Mouse (Mus musculus) liver, embryonic 16.5 days (tissue): Measurements from ENCODE around the gene Bub3. TPM values are rescaled to one million over a fixed set of nuclear protein-coding genes. Genes with fewer than 3 reads are reported as not detected.

Experiments used
- ATAC-seq: fragments of 200-750 bp; cut with Nextera tagmentation; 2 replicates; pipeline ENCODE4 v1.8.0; 2017; ENCODE audit warnings: low read depth, mild to moderate bottlenecking, moderate number of reproducible peaks, moderate library complexity
- H3K27ac ChIP-seq: fragments of 300-500 bp; sonication (generic); 2 replicates; pipeline ENCODE4 v1.5.1; 2014; ENCODE audit warnings: mild to moderate bottlenecking, low read length
- H3K27me3 ChIP-seq: fragments of 300-500 bp; sonication (generic); 2 replicates; pipeline ENCODE4 v1.6.1; 2014; ENCODE audit warnings: low read depth, low read length, mixed read lengths; ENCODE audit not compliant: control insufficient read depth, insufficient read depth
- H3K36me3 ChIP-seq: fragments of 300-500 bp; sonication (generic); 2 replicates; pipeline ENCODE4 v1.6.1; 2014; ENCODE audit warnings: mild to moderate bottlenecking; ENCODE audit not compliant: control insufficient read depth, insufficient read depth
- H3K4me1 ChIP-seq: fragments of 300-500 bp; sonication (generic); 2 replicates; pipeline ENCODE4 v1.6.1; 2014; ENCODE audit warnings: low read depth, low read length, mixed read lengths; ENCODE audit not compliant: control insufficient read depth
- H3K4me2 ChIP-seq: fragments of 300-500 bp; sonication (generic); 2 replicates; pipeline ENCODE4 v1.6.1; 2014; ENCODE audit warnings: low read depth, low read length, mixed read lengths
- H3K4me3 ChIP-seq: fragments of 300-500 bp; sonication (generic); 2 replicates; pipeline ENCODE4 v1.5.1; 2014; ENCODE audit warnings: low read depth, mild to moderate bottlenecking, low read length
- H3K9ac ChIP-seq: fragments of 300-500 bp; sonication (generic); 2 replicates; pipeline ENCODE4 v1.6.1; 2014; ENCODE audit warnings: low read depth, low read length
- H3K9me3 ChIP-seq: fragments of 300-500 bp; sonication (generic); replicated peaks from 2 replicates; pipeline ENCODE4 v1.6.1; 2016; ENCODE audit warnings: low read length; ENCODE audit not compliant: control insufficient read depth
- WGBS: fragments of 180-500 bp; shearing (Covaris S2); extraction: QIAGEN DNeasy Blood & Tissue Kit; methylation state at CpG from one replicate; pipeline ENCODE4 v1.1.7; 2014; ENCODE audit not compliant: insufficient replicate concordance; 5-methylcytosine and 5-hydroxymethylcytosine counted together
- polyA plus RNA-seq: library from polyadenylated mRNA; unstranded; fragments of >200 nt; fragmentation: Nextera tagmentation; extraction: Ambion mirVana; gene quantifications from 2 replicates; pipeline ENCODE4 v1.2.1, GENCODE M21; 2015

Bub3 gene
- polyA plus RNA-seq, 1 experiment from 2014 or later, result 92.4 TPM

DNA sequence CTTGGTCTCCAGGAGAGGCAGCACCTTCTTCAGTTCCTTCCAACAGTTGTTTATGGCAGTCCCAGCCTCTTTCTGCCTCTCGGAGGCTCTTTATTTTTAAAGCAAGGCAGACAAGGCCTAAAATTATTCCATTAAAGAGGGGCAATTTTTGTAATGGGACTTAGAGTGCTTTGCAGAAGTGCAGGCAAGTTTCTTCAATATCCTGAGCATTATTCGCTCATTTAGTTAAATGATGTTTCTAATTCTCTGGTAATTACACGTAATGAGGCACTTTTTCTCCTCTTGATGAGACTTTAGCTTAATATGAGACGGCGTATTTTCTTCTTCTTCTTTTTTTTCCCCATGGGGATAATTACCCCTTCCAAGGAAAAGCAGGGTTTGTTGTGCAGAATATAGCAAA, 25.5 kb downstream of the Bub3 start:
- Histone ChIP-seq H3K4me2 (no peak overlapping the region), H3K27ac (no peak overlapping the region), H3K36me3 (no peaks in the 10 kb centered on the region), H3K9me3 (no peaks in the 10 kb centered on the region), H3K9ac (no peak overlapping the region), H3K27me3 (no peaks in the 10 kb centered on the region), H3K4me3 (no peak overlapping the region), H3K4me1 (no peaks in the 10 kb centered on the region)
- 75% methylated on average over 5 of the region's 5 CpGs for WGBS
- ATAC-seq, result no peak

DNA sequence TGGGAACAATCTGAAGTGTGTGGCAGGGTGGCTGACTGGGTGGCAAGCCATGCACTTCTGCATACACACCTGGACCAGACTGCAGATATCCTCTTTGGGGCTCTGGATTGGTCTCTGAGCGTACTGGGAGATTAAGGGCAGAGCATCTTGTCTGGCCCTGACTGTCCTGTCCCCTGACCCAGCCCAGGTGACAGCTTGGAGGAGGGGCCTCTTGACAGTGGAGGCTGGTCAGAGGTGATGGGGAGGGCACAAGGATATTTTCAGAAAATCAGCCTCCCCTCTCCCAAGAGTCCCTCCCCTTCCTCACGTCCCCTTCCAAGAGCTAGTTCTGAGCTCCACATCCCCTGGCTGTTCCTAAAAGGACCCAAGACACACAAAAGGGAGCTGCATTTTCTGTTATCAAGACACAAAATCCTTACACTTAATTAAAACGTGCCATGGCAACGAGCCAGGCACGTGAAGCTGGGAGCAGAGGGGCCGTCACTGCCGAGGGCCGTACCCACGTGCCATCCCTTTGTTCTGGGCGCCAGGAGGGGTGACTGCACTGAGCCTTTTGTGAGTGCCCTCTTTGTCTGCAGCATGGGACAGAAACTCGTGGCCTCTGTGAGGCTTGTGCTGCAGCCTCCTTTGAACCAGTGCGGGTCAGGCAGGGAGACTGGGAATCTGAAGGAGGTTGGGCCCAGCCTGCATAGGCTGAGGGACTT, 37.9 kb downstream of the Bub3 start:
- no peaks in the 10 kb centered on the region for H3K9me3 ChIP-seq
- WGBS, result 20% methylated on average over 12 of the region's 12 CpGs
- H3K4me3 ChIP-seq, result no peak overlapping the region
- no peaks in the 10 kb centered on the region for H3K27me3 ChIP-seq
- H3K27ac ChIP-seq, result no peak overlapping the region
- H3K4me1 ChIP-seq, result no peaks in the 10 kb centered on the region
- ATAC-seq, result no peak
- H3K4me2 ChIP-seq, result no peak overlapping the region
- H3K9ac ChIP-seq, result no peak overlapping the region
- no peaks in the 10 kb centered on the region for H3K36me3 ChIP-seq

DNA sequence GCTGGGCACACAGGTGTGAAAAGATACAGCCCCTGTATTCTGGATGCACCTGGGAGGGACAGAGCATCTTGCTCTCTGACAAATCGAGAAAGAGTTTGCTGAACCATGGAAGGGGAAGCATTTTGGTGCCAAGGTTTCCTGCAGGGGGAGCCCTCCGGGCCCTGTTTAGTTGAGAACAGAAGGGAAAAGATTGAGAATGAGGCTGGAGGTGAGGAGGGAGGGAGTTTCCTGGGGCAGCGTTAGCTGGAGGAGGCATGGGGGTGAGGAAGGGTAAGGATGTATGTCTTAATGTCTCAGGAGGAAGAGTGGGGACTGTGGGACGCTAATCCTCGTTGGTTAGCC, 38.4 kb downstream of the Bub3 start:
- Histone ChIP-seq H3K4me2 (no peak overlapping the region), H3K4me3 (no peak overlapping the region), H3K9me3 (no peaks in the 10 kb centered on the region), H3K27me3 (no peaks in the 10 kb centered on the region), H3K36me3 (no peaks in the 10 kb centered on the region), H3K9ac (no peak overlapping the region), H3K27ac (no peak overlapping the region), H3K4me1 (no peaks in the 10 kb centered on the region)
- ATAC-seq, result no peak
- 10% methylated on average over 5 of the region's 5 CpGs for WGBS

DNA sequence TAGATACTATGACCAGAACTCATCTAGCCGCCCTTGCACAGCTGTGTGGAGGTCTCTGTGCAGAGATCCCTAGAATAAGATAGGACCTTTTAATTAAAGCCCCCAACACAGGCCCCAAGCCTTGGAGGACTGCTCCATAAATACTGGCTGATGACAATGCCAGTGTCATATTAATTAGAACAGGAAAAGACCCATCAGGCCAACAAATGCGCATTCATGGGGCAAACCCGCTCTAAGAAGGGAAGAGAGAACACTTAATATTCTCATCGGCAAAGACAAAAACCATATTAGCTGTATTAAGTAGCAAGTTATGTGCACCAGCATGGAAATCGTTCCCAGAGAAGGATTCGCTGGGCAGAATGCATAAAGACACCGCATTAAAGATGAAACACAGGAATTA, 42.1 kb downstream of the Bub3 start:
- Histone ChIP-seq H3K4me3 (no peak overlapping the region), H3K27me3 (no peaks in the 10 kb centered on the region), H3K4me2 (no peak overlapping the region), H3K27ac (no peak overlapping the region), H3K9ac (no peak overlapping the region), H3K9me3 (no peaks in the 10 kb centered on the region), H3K36me3 (no peaks in the 10 kb centered on the region), H3K4me1 (no peaks in the 10 kb centered on the region)
- ATAC-seq, result no peak
- WGBS, result 69% methylated on average over 7 of the region's 7 CpGs

DNA sequence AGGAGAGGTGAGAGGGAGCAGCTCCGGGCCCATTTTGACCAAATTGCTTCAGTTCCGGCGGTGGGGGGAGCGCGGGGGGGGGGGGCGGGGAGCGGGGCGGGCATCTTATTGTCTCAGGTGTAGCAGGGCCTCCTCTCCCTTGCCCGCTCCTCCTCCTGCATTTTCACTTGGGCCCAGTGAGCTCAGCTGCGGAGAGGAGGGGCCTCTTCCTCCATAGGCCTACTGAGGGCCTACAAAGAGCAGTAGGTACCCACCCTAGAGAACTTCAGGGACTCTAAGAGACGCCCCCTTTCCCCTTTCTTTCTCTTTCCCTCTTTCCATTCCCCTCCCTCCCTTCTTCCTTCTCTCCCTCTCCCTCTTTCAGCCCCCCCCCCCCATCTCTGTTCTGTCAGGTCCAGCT, 43.2 kb downstream of the Bub3 start:
- no peaks in the 10 kb centered on the region for H3K27me3 ChIP-seq
- no peak overlapping the region for H3K9ac ChIP-seq
- H3K36me3 ChIP-seq, result no peaks in the 10 kb centered on the region
- 40% methylated on average over 4 of the region's 11 CpGs for WGBS
- H3K27ac ChIP-seq, result no peak overlapping the region
- no peak overlapping the region for H3K4me3 ChIP-seq
- ATAC-seq, result no peak
- H3K4me1 ChIP-seq, result no peaks in the 10 kb centered on the region
- no peak overlapping the region for H3K4me2 ChIP-seq
- no peaks in the 10 kb centered on the region for H3K9me3 ChIP-seq

DNA sequence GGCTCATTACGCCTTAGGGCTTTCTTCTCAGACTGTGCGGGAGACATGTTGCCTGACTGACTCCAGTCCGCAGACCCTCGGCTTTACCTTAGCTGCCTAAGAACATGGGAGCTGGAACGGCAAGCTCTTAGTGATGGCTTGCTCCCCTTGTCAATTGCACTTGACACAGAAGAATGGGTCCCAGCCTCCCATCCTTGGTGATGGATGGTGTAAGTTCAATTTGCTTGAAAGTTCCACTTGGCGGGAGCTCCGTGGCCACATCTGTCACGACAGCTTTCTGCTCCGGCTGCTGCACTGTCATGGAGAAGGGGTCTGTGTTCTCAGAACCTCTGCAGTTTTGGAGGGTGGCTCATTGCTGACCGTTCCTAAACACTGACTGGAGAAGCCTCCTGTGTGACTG, 44.9 kb downstream of the Bub3 start:
- H3K9me3 ChIP-seq, result no peaks in the 10 kb centered on the region
- H3K36me3 ChIP-seq, result no peaks in the 10 kb centered on the region
- no peaks in the 10 kb centered on the region for H3K27me3 ChIP-seq
- no peak overlapping the region for H3K4me2 ChIP-seq
- no peak overlapping the region for H3K9ac ChIP-seq
- H3K27ac ChIP-seq, result no peak overlapping the region
- H3K4me3 ChIP-seq, result no peak overlapping the region
- no peaks in the 10 kb centered on the region for H3K4me1 ChIP-seq
- ATAC-seq, result no peak
- WGBS, result 75% methylated on average over 10 of the region's 10 CpGs

DNA sequence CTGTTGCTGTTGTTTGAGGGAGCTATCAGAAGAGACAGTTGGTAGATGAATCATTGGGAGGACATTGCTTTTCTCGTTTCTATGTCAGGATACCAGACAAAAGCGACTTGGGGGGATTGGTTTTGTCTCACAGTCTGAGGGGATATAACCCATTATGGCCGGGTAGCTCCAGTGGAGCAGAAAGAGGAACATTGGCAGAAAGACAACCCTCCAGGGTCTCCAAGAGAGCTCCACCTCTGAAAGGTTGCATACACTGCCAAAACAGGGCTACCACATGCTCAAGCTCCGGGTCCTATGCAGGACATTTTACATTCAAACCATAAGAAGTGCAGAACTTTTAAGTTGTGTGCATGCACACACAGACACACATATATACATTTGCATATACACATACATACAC, 45.5 kb downstream of the Bub3 start:
- H3K27me3 ChIP-seq, result no peaks in the 10 kb centered on the region
- H3K4me3 ChIP-seq, result no peak overlapping the region
- H3K36me3 ChIP-seq, result no peaks in the 10 kb centered on the region
- WGBS, result 44% methylated on average over 4 of the region's 4 CpGs
- H3K4me2 ChIP-seq, result no peak overlapping the region
- no peaks in the 10 kb centered on the region for H3K9me3 ChIP-seq
- H3K4me1 ChIP-seq, result no peaks in the 10 kb centered on the region
- H3K9ac ChIP-seq, result no peak overlapping the region
- H3K27ac ChIP-seq, result no peak overlapping the region
- no peak for ATAC-seq

DNA sequence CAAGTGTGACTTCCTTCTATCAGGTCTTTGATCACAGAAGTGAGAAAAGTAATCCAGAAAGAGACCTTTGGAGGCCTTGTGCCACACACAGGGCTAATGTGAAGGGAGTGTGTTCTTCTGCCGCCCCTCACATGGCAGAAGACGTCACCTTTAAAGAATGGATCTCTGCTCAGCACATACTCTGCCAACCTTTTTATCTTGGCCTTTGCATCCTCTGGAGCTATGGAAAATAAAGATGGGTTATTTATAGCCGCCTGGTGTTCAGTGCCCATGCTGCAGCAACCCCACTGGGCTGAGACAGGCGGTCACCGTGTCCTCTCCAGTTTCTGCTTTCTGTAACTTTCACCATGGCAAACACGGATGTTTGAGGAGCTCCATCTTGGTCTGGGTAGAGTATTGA, 48.0 kb downstream of the Bub3 start:
- no peaks in the 10 kb centered on the region for H3K36me3 ChIP-seq
- no peak for ATAC-seq
- no peak overlapping the region for H3K4me3 ChIP-seq
- no peak overlapping the region for H3K4me2 ChIP-seq
- no peaks in the 10 kb centered on the region for H3K9me3 ChIP-seq
- no peaks in the 10 kb centered on the region for H3K27me3 ChIP-seq
- no peaks in the 10 kb centered on the region for H3K4me1 ChIP-seq
- no peak overlapping the region for H3K9ac ChIP-seq
- WGBS, result 63% methylated on average over 6 of the region's 6 CpGs
- no peak overlapping the region for H3K27ac ChIP-seq

DNA sequence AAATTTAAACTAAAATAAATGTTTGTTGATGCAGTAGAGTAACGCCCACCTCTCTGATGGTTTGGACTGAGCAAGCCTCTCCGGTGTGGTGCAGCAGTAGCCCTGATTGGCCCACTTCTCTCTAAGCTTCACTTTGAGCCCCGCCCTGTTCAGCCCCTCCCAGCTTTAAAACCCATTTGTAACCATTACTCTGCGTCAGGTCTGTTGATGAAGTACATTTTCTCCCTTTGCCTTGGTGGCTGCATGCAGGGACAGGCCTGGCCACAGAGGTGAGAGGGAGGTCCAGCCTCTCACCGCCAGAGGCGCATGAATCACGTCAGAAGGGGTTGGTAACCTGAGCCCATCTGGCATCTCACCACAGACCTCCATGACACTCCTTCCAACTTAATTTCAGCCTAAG, 49.7 kb downstream of the Bub3 start:
- Histone ChIP-seq H3K4me2 (no peak overlapping the region), H3K27ac (no peak overlapping the region), H3K4me3 (no peak overlapping the region), H3K9me3 (no peaks in the 10 kb centered on the region), H3K36me3 (no peaks in the 10 kb centered on the region), H3K27me3 (no peaks in the 10 kb centered on the region), H3K9ac (no peak overlapping the region), H3K4me1 (no peaks in the 10 kb centered on the region)
- 31% methylated on average over 7 of the region's 7 CpGs for WGBS
- no peak for ATAC-seq
